13 mouse cellular contexts compared by ENCODE assay signal in genomic region chr2:6241446-6241845, GRCm38 (mm10).
"Had no signal": no experiment of that assay in that cellular context is flagged by ENCODE, and none has a peak within 500 bp of the region (broad histone marks: within the 10 kb centered on the region; RNA-seq: fewer than 3 reads in every experiment).

No protein-coding gene starts in this region.

- DNase-seq: lung, adult 18-20 months; lung, embryonic 14.5 days; lung, postnatal 10 days; lung, postnatal 4 days; midbrain, embryonic 14.5 days; retina, postnatal 1 day; right cerebral cortex, adult 18-20 months; right cerebral cortex, postnatal 25 days; right cerebral cortex, postnatal 4 days; spleen, adult 18-20 months; thymus, adult 18-20 months; thymus, postnatal 14 days; thymus, postnatal 36 days had no signal
